Mouse (Mus musculus): ENCODE results near the gene Olfr825. TPM values are rescaled to one million over a fixed set of nuclear protein-coding genes. Genes with fewer than 3 reads are reported as not detected.
"Not testable (repeated sequence)": the region's sequence is repeated elsewhere in the genome, so short reads cannot be mapped to it uniquely, and the experiment has no call there.

The Olfr825 gene
- total RNA-seq (2014; fragmentation: Nextera tagmentation) (not detected in 2 replicates), total RNA-seq (2017) (not detected in 2 replicates)

DNA sequence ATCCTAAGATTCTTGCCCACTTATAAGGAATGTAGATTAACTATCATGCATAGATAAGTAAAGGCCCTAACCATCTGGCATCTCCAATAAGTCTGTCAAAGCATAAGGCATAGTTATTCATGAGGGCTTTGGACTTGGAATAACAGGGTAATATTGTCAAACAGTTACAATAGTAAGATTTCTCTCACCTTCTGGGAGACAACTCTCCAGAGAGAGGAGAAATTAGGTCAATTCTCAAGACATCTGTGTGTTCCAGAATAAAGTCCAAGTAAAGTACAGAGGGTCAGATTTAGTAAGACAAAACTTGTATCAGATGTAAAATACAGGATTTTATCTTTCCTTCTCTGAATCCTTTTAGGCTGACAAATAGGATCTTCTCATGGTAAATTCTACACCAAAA is at the start of gene Olfr825:
Gene Olfr825, minus strand, starts transcription at position 101 of the 400 bp plus-strand sequence.
- no peak for ATAC-seq (replicated peaks; ENCODE audit: low FRiP score, low TSS enrichment, poor library complexity, severe bottlenecking)

DNA sequence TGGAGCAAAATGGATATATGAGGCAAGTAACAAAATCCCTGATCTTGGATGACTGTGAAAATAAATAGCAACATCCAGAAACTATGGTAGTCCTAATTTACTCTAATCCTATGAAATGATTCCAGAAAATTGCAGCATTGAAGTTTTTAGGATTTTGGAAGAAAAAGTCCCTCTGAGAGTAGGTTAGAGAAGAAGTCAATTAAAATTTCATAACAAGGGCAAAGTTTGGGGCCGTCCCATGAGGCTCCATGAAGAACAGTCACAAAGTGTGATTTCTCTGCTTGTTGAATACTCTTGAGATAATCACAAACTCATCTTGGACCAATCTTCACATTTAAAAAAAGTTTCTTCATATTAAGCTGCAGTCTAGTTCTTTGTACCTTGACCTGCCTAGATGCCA is 47.7 kb upstream of the Olfr825 start, which contains the start of gene Olfr827:
Gene Olfr827, minus strand, starts transcription at position 101 of the 400 bp plus-strand sequence.
- ATAC-seq (replicated peaks; ENCODE audit: low FRiP score, low TSS enrichment, poor library complexity, severe bottlenecking): no peak

DNA sequence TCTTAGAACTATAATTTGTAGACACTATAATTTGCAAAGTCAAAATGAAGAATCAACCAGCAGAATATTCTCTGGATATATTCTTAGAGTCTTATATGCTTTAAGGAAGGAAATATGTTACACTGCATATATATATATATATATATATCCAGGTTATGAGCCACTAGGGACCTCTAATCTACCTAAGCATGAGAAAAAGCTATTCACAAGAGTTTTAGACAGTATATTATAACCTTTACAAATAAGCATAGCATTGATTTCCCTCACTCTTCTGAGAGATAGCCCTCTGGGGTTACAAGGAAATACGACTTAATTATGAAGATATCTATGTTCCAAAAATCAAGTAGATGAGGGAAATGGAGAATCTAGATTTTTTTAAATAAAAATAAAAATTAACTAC is 17.5 kb upstream of the Olfr825 start, which contains the start of gene Olfr826:
Gene Olfr826, minus strand, starts transcription at position 101 of the 400 bp plus-strand sequence.
- no peak for ATAC-seq (replicated peaks; ENCODE audit: low FRiP score, low TSS enrichment, poor library complexity, severe bottlenecking)

DNA sequence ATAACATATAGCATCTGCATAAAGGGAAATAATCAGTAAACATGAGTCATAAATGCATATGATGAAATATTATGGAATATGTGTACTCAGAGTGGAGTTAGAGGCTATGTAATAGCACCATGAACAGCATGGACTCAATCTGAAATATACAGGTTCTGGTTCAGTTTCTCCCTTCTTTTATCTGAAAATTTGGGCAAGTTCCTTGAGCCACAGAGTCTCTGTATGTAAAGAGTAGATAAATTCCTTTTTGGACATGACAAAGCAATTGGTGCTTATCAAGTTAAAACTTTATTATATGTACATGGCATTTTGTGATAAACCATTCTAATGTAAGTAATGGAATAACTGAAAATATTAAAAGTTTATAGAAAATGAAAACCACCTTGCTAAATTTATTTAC is 1.4 kb downstream of the Olfr825 start:
- peak; percentile 92 for ATAC-seq (replicated peaks; ENCODE audit: low FRiP score, low TSS enrichment, poor library complexity, severe bottlenecking)

DNA sequence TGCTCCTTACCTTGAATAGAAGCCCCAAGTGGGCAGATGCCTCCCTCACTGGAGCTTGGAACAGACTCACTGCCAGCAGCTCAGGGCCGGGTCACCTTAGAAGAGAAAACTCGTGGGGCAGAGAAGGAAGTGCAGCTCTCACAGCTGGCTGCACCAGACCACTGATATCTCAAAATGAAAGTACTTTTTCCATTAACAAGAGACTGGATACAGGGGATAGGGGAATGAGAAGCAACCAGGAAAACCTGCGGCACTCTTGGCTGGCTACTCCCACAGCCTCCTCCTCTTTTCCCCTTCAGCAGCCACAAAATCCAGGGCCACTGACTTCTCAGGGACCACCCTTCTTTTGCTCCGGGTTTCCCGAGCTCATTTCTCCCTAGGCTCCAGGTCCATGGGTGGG is 22.4 kb downstream of the Olfr825 start:
- no peak for ATAC-seq (replicated peaks; ENCODE audit: low FRiP score, low TSS enrichment, poor library complexity, severe bottlenecking)

DNA sequence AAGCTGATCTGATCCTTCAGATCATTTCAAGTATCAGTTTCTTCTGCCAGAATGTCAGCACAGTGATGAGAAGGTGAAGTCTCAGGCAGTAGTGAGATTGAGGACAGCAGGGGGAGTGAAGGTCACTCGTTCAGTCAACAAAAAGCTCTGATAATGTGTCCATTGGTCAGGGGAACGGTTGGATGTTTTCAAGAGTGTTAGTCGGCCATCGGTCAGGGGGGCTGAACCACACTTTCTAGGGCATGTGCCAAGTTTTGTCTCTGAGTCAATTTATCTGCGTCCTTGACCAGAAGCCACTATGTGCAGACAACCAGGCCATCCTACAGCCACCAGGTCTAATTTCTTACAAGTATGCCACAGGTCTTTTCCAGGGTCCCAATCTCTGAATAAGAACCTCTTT is 24.1 kb downstream of the Olfr825 start:
- not testable (repeated sequence) for ATAC-seq (replicated peaks; ENCODE audit: low FRiP score, low TSS enrichment, poor library complexity, severe bottlenecking)

DNA sequence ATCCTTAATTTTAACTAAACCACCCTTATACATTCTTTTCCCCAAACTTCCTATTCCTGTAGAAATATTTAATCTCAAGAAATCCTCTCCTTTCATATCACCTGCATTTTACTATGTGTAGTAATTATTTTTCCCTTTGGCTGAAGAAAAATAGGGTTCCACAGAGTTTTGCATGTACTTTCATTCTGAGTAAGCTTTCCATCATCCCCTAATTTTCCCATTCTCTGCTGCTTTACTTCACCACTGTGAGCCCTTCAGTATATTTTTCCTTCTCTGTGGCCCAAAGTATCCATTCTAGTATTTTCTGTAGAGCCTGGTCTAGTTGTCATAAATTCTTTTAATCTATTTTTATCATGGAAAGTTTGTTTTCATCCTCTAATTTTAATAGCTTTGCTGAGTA is 31.8 kb downstream of the Olfr825 start:
- no peak for ATAC-seq (replicated peaks; ENCODE audit: low FRiP score, low TSS enrichment, poor library complexity, severe bottlenecking)

DNA sequence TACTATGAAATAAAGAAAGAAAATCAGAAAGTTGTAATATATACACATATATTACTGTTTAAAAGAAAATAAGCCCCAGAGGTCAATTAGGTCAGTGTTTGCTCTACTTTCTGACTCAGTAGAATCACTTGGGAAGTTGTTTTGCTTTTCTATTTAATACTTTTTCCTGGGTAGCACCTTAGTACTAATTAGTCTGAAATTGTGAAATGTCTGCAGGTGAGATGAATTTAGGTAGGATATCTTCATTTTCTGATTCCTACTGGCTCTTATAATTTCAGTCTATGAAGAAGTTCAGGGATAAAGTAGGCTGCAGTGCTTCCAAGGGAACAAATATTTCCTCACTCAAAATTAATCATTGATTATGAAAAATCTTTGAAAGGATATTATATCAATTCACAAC is 36.7 kb downstream of the Olfr825 start, which contains the start of gene Olfr824:
Gene Olfr824, minus strand, starts transcription at position 101 of the 400 bp plus-strand sequence.
- ATAC-seq (replicated peaks; ENCODE audit: low FRiP score, low TSS enrichment, poor library complexity, severe bottlenecking): not testable (repeated sequence)

DNA sequence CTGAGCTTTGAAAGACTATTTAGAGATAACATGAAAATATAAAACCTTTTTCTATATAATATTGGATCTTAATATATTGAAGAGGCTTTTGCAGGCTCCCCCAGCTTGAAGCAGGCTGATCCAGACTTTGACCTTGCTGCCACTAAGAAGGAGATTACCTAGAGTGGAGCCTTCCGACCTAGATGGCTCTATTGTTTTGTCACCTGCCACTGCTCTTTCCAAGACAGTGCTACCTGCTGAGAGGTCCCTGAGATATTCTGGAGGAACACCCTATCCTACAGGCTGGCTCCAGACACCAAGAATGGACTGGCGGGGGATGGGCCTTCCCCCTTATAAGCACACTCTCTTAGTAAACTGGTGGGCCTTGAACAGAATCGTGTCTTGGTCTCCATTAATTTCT is 50.5 kb downstream of the Olfr825 start:
- not testable (repeated sequence) for ATAC-seq (replicated peaks; ENCODE audit: low FRiP score, low TSS enrichment, poor library complexity, severe bottlenecking)

DNA sequence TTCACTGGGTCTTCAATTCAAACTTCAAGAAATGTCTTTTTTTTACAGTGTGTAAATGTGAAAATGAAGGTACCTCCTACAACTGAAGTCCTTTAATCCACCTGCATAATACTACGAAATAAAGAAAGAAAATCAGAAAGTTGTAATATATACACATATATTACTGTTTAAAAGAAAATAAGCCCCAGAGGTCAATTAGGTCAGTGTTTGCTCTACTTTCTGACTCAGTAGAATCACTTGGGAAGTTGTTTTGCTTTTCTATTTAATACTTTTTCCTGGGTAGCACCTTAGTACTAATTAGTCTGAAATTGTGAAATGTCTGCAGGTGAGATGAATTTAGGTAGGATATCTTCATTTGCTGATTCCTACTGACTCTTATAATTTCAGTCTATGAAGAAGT is 51.3 kb downstream of the Olfr825 start, which contains the start of gene Olfr823:
Gene Olfr823, minus strand, starts transcription at position 101 of the 400 bp plus-strand sequence.
- not testable (repeated sequence) for ATAC-seq (replicated peaks; ENCODE audit: low FRiP score, low TSS enrichment, poor library complexity, severe bottlenecking)

Other genes starting within 250 kb of the Olfr825 start
- gene Olfr818, start 217.7 kb downstream of the Olfr825 start, total RNA-seq (2014; fragmentation: Nextera tagmentation): not detected in 2 replicates
- not detected in 2 replicates for gene Olfr818, start 217.7 kb downstream of the Olfr825 start, total RNA-seq (2017)
- not detected in 2 replicates for gene Olfr819, start 199.5 kb downstream of the Olfr825 start, total RNA-seq (2014; fragmentation: Nextera tagmentation)
- gene Olfr819, start 199.5 kb downstream of the Olfr825 start, total RNA-seq (2017): not detected in 2 replicates
- gene Olfr247, start 190.6 kb downstream of the Olfr825 start, total RNA-seq (2014; fragmentation: Nextera tagmentation): not detected in 2 replicates
- gene Olfr247, start 190.6 kb downstream of the Olfr825 start, total RNA-seq (2017): not detected in 2 replicates
- not detected in 2 replicates for gene Gm10310, start 181.7 kb downstream of the Olfr825 start, total RNA-seq (2014; fragmentation: Nextera tagmentation)
- not detected in 2 replicates for gene Gm10310, start 181.7 kb downstream of the Olfr825 start, total RNA-seq (2017)
- not detected in 2 replicates for gene Olfr820, start 154.1 kb downstream of the Olfr825 start, total RNA-seq (2014; fragmentation: Nextera tagmentation)
- gene Olfr820, start 154.1 kb downstream of the Olfr825 start, total RNA-seq (2017): not detected in 2 replicates
- not detected in 2 replicates for gene Olfr821, start 136.4 kb downstream of the Olfr825 start, total RNA-seq (2014; fragmentation: Nextera tagmentation)
- not detected in 2 replicates for gene Olfr821, start 136.4 kb downstream of the Olfr825 start, total RNA-seq (2017)
- gene Olfr822, start 95.6 kb downstream of the Olfr825 start, total RNA-seq (2014; fragmentation: Nextera tagmentation): not detected in 2 replicates
- gene Olfr822, start 95.6 kb downstream of the Olfr825 start, total RNA-seq (2017): not detected in 2 replicates
- not detected in 2 replicates for gene Olfr823, start 51.4 kb downstream of the Olfr825 start, total RNA-seq (2014; fragmentation: Nextera tagmentation)
- not detected in 2 replicates for gene Olfr823, start 51.4 kb downstream of the Olfr825 start, total RNA-seq (2017)
- gene Olfr824, start 36.8 kb downstream of the Olfr825 start, total RNA-seq (2014; fragmentation: Nextera tagmentation): not detected in 2 replicates
- not detected in 2 replicates for gene Olfr824, start 36.8 kb downstream of the Olfr825 start, total RNA-seq (2017)
- not detected in 2 replicates for gene Olfr826, start 17.4 kb upstream of the Olfr825 start, total RNA-seq (2014; fragmentation: Nextera tagmentation)
- not detected in 2 replicates for gene Olfr826, start 17.4 kb upstream of the Olfr825 start, total RNA-seq (2017)
- gene Olfr827, start 47.6 kb upstream of the Olfr825 start, total RNA-seq (2014; fragmentation: Nextera tagmentation): not detected in 2 replicates
- gene Olfr827, start 47.6 kb upstream of the Olfr825 start, total RNA-seq (2017): not detected in 2 replicates
- not detected in 2 replicates for gene Neurod4, start 113.5 kb upstream of the Olfr825 start, total RNA-seq (2014; fragmentation: Nextera tagmentation)
- gene Neurod4, start 113.5 kb upstream of the Olfr825 start, total RNA-seq (2017): not detected in 2 replicates
- 2.6 and 3.7 TPM in 2 replicates for gene Tespa1, start 156.1 kb upstream of the Olfr825 start, total RNA-seq (2014; fragmentation: Nextera tagmentation)
- gene Tespa1, start 156.1 kb upstream of the Olfr825 start, total RNA-seq (2017): 10.9 and 12.2 TPM in 2 replicates
- not detected in 2 replicates for gene Vmn2r84, start 227.6 kb upstream of the Olfr825 start, total RNA-seq (2014; fragmentation: Nextera tagmentation)
- gene Vmn2r84, start 227.6 kb upstream of the Olfr825 start, total RNA-seq (2017): not detected in 2 replicates